Mouse (Mus musculus) induced T-regulatory cell, adult 2 months (primary cell): Measurements from ENCODE around the gene Ap2b1.
A peak's percentile ranks its signal among the peaks of the same experiment; 100 is the strongest.
"Not testable (repeated sequence)": the region's sequence is repeated elsewhere in the genome, so short reads cannot be mapped to it uniquely, and the experiment has no call there.

Experiments used
- DNase-seq: peaks from one replicate; pipeline ENCODE4 v3.0.0-alpha.2; 2012; ENCODE audit warnings: low read depth

Ap2b1 gene

DNA sequence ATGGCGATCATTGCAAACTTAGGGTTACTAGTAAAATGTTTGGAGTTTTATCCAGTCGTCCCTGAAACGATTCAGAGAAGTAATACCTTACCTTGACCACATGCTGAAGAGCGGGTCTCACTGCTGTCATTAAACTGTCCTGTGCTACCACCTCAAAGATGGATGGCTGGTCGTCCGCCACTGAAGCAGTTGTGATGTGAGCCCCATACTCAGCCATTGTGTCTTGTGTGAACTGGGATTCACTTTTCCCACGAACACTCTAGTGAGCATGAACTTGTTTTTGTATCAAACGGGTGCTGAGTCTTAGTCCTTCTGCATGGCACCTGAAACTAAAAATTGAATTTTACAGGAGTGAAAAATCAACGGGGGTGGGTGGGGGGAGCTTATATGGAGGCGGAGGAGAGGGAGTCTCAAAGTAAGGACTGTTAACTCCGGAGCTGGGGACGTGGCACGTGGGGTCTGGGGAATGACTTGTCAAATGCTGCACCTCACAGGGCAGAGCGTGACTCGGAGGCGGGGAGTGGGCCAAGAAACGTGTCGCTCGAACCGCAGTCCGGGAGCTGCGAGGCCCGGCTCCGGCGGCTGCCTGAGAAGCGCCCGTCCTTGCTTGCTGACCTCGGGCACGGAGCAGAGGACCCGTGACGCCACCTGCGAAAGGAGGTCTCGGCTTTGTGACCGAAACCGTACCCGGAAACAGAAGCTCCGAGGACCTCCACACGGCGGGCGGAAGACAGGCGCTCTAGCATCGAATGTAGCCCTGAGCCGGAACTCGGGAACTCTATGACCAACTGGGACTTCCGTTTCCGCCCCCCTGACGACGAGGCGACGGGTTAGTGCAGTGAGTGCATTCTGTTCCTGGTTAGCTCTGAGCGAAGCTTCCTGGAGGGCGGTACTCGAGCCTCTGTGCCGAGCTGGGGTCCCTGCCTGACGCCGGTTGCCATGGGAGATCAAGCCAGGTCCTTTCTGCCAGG, at the start of gene Ap2b1:
Ap2b1 (plus strand) TSS at position 800 of the 971 bp plus-strand sequence.
- peak; percentile 97 for DNase-seq

DNA sequence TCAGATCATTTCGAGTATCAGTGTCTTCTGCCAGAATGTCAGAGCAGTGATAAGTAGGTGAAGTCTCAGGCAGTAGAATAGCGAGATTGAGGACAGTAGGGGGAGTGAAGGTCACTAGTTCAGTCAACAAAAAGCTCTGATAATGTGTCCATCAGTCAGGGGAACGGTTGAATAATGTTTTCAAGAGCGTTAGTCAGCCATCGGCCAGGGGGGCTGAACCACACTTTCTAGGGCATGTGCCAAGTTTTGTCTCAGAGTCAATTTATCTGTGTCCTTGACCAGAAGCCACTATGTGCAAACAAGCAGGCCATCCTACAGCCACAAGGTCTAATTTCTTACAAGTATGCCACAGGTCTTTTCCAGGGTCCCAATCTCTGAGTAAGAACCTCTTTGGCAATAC, 41.6 kb upstream of the Ap2b1 start:
- DNase-seq, result not testable (repeated sequence)

DNA sequence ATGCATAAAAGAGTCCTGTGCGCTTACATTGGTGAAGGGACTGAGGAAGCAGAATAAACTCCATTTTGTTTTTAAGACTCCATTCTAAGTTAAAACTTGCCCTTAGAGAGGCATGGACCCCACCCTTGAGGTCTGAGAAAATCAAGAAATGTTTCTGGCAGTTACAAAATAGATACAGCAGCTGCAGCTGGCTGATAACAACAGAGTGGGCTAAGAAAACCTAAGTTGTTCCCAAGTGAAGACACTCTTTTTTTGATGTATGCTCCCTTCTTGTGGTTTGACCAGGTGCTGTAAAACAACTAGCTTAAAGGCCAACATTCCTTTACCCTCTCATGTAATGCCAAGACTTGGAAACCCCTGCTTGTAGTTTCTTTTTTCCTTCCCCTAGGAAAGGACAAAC, 36.2 kb upstream of the Ap2b1 start:
- DNase-seq, result no peak

DNA sequence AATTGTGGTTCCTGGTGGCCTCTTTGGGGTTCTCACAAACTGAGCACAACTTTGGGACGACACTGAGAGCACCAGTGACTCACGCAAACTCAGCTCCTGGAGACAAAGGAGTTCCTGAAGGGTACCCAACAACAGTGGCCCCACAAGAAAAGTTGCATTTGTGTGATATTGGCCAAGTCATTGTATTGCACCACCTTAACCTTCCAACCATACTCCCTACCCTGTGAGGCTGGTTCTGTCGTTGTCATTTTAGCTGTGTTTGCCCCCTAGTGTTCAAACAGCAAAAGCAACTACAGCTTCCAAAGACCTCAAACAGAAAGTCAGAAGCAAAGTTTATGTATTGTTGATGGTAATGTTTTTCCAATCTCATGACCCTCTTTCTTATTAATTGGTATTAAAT, 35.7 kb upstream of the Ap2b1 start:
- DNase-seq, result peak; percentile 63

DNA sequence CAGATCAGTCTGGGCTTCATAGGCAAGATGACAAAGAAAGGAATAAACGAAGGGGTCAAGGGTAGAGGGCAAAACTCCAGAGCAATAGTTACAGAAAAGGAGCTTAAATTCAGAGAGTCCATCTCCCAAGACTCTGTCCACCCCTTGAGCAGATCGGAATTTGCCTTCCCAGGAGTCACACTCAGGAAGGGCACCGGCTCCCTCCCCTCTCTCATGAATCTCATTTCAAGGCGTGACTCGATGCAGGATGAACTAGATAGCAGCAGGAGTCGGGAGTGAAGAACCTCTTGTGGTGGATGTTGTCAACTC, 28.0 kb upstream of the Ap2b1 start:
- DNase-seq, result no peak

DNA sequence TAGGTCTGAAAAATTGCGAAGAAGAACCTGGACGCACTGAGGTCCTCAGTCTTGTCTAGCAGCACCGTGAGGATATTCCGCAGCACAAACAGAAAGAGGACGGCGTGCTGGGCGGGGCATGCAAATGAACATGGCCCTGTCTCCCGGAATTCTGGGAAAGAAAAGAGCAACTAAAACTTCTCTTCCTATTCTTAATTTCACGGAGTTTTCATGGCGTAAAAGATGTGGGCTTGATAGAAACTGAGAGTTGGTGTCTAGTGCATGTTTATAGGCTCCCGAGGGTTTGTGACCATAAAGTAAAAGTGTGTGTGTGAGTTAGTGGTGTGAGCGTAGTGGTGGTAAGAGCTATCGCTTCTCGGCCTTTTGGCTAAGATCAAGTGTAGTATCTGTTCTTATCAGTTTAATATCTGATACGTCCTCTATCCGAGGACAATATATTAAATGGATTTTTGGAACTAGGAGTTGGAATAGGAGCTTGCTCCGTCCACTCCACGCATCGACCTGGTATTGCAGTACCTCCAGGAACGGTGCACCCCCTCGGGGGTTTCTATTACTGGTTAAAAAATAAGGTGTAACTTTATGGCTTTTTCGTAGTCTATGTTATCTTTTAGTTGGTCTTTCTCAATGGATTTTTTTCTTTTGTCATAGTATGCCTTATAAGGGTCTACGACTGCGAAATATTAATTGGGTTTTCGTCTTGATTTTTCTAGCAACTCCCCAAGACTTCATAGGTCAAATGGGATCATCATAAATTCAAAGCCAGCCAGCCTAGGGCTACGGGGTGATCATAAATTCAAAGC, 27.5 kb upstream of the Ap2b1 start:
- DNase-seq, result peak; percentile 94

DNA sequence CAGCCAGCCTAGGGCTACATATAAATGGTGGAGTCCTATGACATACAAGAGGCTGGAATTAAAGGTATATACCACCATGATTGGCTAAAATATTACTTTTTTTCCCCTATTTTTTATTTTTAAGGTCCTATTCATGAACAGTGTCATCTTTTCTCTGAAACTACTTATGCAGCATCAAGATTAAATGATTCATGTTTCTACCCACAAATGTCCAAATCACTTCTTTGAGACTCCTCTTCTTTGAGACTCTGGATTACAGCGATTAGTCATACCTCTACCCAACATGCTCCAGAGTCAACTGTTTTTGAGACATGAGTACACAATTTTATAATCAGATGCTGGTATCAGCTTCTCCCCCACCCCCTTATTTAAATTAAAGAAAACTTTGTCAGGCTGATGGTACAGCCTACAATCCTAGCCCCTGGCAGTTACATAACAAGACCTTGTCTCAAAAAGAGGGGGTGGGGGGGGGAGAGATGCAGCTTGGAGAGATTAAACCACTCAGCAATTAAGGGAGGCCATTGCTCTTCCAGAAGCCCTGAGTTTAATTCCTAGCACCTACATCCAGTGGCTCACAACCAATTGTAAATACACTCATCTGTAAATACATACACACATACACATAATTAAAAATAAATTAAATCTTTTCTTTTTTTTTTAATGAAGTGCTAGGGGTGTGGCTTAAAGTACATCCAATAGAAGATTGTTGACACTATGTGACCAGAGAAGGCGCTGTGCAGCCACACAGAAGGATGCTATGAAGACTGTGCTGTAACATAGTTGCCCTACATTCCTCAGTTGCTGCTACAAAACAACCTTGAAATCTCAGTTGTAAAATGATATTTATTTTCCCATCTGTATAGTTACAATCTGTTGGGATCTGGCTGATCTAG, 26.6 kb upstream of the Ap2b1 start:
- peak; percentile 77 for DNase-seq

DNA sequence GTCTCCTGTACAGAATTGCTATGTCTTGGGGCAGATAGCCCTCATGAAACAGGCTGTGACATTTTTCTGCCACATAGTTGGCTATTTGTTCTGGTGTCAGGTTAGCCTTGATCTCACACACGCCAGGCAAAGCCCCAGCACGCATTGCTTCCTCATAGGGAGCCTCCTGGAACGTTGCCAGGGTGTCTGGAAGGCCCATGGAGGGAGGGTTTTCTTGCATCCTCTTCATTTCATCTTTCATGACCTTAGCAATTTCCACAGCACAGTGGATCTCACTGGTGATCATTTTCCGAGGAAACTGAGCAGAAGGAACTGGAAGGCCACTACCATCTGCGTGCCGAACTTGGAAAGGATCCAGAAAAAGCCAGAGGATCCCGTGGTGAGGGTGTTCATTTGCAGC, 22.6 kb upstream of the Ap2b1 start:
- DNase-seq, result no peak

DNA sequence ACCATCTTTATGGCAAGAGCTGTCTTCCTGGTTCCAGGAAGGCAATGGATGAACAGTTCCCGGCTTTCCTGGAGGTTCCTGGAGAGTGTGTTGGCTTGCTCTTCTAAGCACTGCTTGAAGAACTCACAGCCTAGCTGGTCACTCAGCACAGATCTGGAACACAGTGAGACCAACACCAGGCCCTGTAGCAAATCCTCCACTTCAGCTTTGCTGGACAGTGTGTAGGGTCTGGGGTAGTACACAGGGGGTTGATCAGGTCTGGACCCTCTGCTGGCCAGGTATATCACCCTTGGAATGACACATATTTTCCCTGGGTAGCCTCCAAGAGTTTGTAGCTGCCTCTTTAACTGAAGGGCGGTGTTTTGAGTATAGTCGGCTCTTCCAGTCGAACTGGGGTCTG, 19.8 kb upstream of the Ap2b1 start:
- DNase-seq, result no peak

DNA sequence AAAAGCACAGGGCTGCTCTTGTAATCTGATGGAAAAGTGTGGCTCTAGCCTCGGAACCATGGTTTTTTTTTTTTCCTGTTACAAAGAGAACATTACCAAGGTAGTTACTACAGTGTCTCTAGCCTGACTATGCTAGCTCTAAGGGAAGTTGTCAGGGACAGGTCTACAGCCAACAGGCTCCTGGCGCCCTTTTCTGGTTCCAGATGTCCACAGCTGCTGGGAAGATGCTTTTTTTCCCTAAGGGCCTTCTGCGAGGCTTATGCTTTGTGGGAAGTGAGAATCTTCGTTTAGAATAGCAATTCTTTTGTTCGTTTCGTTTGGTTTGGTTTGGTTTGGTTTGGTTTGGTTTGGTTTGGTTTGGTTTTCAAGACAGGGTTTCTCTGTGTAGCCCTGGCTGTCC, 19.1 kb upstream of the Ap2b1 start:
- DNase-seq, result no peak

DNA sequence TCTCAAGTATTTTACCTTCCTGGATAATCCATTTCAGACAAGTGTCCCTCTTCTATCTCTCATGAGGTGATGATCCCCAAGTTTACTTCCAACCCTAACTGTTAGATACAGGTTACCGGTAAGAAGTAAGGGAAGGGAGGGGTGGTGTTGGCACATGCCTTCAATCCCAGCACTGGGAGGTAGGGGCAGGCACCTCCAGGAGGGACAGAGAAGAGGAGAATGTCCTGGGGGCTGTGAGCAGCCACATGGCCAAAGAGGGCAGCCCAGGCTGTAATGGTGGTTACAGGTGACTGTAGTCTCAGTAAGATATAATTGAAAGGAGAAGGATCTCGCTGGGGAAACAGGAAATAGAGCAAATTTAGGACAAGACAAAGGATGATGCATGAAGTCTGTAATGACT, 16.7 kb upstream of the Ap2b1 start:
- DNase-seq, result no peak

DNA sequence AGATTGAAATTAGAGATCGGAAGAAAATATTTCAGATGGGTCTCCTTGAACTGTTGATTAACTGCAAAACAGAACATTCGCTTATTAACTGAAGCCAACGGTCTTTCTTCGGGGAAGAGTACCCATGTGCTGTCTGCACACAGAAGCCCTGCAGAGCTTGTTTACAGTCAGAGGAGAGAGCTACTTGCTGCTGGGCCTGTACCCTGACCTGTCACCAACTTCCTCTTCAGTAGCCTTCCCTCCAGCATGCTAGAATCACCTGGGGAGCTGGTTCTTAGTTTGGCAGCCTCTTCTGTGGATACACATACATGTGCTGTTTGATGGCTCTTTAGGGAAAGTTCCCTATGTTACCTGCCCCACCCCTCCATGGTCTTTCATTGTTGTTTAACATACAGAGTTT, 13.2 kb upstream of the Ap2b1 start:
- no peak for DNase-seq

DNA sequence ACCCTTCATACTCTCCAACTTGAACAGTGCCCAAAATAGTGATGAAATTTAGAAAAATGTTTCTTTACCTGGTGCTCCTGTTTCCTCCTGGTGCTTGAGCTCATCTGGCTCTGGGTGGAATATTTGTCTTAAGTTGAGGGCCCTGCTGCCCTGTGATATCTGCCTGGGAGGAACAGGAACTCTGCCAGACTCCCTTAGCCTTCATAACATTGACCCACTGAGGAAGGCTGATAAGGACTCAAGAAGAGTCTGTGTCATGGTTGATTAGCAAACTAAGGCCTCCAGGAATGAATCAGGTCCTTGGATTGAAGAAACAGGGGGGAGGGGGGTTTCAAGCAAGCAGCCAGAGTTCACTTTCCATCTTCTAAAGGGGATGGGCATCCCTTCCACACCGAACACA, 12.3 kb upstream of the Ap2b1 start, which contains the start of gene Slfn14:
Slfn14 (minus strand) TSS at position 161 of the 400 bp plus-strand sequence.
- no peak for DNase-seq

DNA sequence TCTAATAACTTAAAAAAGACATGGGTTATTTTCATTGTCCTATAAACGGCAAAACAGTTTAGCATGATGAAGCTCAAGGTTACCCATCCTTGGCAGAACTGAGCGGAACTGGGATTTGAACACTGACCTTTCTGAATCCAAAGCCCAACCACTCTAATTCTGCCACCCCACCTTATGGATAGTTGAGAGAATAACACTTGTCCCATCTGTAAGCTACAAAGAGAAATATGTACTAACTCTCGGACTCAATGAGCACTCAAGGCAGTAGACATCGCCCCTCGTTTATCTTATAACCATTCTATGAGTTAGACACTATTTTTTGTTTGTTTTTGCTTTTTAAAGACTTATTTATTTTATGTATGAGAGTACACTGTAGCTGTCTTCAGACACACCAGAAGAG, 9.8 kb upstream of the Ap2b1 start:
- DNase-seq, result no peak

DNA sequence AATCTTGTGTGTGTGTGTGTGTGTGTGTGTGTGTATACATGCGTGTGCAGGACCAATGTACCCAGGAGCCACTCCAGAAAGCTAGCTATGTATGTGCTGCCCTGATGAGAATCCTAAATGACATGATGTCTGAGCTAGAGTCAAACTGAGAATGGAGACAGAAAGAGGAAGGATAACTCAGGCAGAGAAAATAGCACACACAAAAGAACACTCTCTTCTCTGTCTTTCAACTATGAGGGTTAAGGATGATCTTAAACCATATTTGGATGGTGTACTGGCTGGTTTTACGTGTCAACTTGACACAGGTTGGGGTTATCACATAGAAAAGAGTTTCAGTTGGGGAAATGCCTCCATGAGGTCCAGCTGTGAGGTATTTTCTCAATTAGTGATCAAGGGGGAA, 9.2 kb upstream of the Ap2b1 start:
- no peak for DNase-seq

DNA sequence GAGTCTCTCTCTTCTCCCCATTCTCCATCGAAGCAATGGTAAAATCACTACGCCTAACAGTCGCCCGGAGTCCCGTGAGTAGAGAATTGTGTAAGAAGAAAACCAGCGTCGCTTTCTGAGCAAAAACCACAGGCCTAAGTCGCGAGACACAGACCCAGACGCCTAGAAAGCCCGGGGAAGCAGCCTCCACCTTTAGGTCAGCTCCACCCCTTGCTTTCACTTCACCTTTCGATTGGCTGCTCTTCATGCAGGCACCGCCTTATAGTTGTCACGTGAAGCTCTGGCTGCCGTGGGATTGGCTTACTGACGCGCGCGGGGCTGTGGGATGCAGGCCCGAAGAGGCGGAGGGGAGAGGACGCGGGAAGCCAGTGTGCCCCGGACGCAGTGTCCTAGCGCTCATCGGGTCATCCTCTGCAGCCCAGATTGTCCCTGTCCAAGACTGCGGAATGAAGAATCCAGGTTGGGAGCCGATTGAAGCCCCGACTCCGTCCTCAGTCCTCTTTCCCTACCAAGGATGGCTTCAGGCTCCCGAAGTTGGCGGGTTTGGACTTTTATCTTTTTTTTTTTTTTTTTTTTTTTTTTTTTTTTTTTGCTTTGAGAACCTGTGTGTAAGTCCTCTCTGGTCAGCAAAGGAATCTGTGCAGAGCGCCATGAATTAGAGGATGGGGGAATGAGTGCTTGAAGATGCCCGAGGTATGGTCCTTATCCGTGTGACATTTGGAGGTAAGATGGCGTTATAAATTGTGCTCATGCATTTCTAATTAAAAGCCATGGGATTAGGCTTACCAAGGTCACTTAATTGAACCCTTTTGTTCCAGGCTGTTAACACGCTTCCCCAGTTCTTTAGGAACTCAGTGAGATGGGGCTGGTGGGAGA, 7.2 kb upstream of the Ap2b1 start:
- peak; percentile 98 for DNase-seq

DNA sequence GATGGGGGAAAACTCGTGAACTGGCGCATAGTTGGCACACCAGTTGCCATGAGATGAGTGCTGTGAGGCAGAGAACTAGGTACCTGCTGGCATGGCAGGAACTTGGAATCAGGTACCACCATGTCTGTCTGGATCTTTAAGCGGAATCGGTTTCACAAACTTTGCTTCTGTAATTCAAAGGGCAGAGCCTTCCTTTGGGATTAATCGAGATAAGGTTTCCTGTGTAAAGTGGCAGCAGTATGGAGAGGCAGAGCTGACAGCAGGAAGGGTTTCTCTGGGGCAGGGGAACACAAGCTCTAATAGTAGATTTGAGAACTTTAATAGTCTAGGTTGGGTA, 6.6 kb upstream of the Ap2b1 start:
- peak; percentile 59 for DNase-seq

DNA sequence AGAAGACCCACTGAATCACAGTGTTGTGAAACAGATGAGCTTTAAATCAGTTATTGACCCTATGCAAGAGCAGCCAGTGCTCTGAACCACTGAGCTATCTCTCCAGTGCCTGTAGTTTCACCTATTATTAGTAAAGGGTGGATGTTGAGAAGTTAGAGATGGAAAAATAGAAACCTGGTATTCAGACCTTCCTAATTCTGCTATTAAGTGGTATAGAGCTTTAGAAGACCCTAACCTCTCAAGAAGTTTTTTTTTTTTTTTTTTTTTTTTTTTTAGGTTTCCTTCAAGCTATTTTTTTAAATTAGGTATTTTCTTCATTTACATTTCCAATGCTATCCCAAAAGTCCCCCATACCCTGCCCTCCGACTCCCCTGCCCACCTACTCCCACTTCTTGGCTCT, 5.6 kb upstream of the Ap2b1 start:
- DNase-seq, result no peak

DNA sequence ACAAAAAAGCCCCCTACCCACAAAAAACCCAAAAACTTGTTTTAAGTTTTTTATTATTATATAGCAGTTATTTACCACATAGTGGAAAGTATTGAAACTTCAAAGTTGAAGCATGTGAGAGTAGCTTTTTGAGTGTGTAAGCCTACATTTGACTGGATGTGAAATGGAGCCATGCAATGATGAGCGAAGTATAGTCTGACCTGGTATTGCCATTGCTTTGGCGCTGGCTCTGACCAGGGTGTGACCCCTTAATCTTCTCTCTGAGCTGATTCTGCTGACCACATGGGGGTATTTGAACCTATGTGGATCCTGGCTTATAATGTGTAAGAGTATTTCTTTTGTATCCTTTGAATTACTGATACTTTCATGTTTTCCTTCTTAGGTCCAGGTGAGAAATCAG, 4.7 kb upstream of the Ap2b1 start:
- DNase-seq, result no peak

DNA sequence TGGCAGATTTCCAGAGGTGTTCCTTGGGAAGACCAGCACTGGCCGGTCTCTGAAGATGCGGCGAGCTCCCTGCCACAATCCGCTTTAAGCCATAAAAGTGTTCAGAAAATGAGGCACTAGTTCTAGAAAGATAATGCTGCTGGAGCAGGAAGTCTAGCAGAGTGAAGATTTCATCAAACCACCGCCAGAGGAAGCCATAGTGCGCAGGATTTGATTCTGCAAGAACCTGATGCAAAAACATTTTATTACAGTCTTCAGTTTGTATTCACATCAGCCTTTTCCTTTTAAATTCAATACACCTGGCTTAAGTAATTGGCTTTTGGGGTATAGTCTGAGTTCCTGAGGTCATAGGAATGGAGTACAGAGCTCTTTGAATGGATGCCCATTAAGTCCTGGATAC, 1.0 kb upstream of the Ap2b1 start:
- peak; percentile 55 for DNase-seq

DNA sequence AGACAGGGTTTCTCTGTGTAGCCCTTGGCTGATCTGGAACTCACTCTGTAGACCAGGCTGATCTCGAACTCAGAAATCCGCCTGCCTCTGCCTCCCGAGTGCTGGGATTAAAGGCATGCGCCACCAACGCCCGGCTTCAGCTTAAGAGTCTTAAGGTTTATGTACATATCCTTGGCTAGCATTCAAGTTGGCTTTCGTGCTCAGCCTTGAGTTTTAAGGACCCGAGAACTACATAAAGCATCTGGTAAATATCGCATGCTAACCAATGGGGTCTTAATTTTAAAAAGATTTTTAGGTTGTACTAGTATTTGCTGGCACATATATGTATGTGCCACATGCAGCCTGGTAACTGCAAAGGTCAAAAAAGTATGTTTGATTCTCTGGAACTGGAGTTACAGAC, 900 bp downstream of the Ap2b1 start:
- no peak for DNase-seq
